Mouse (Mus musculus) urinary bladder, postnatal 4 days (tissue): ENCODE measurements around the gene 4931409K22Rik.
A peak's percentile ranks its signal among the peaks of the same experiment; 100 is the strongest.
"Not testable (repeated sequence)": the region's sequence is repeated elsewhere in the genome, so short reads cannot be mapped to it uniquely, and the experiment has no call there.

ENCODE experiments used
- DNase-seq, 2 experiments: peaks; one replicate each; pipeline ENCODE4 v3.0.0; 2021 to 2022; ENCODE audit warnings: low spot score in 2 of 2

The 4931409K22Rik gene

DNA sequence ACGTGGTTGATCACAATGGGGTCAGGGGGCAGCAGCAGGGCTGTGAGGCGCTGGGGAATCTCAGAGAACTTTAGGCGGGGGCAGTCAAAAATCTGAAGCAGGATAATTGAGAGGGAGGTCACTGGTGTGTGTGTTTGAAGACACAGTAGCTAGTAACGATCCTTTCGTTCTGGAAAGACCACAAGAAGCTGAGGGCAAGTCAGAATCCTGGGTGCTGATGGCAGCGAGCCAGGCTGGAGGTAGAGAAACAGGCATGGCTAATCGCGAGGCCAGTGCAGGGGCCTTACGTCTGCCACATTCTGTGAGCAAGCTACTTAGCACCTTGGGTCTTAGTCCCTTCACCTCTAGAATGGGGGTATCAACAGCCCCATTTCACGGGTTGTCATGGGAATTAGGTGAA lies 37.3 kb upstream of the 4931409K22Rik start:
- DNase-seq, result no peak

DNA sequence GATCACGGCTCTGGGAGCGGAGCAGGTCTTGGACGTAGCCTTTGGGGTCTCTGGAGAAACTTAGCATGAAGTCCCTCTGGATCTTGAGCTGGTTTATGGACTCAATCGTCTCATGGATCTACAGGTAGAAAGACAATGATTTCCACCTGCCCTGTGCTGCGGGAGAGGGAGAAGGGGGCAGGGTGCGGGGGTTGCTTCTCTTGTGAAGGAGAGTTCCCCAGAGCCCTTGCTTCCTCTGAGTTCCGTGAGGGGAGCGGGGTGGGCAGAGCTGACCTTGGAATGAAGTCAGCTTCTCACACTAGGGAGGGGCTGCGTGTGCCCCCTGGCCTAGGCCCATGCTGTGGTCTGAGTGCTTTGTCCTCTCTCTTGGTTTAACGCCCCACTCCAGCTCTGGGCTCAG lies 36.6 kb upstream of the 4931409K22Rik start:
- DNase-seq, result no peak

DNA sequence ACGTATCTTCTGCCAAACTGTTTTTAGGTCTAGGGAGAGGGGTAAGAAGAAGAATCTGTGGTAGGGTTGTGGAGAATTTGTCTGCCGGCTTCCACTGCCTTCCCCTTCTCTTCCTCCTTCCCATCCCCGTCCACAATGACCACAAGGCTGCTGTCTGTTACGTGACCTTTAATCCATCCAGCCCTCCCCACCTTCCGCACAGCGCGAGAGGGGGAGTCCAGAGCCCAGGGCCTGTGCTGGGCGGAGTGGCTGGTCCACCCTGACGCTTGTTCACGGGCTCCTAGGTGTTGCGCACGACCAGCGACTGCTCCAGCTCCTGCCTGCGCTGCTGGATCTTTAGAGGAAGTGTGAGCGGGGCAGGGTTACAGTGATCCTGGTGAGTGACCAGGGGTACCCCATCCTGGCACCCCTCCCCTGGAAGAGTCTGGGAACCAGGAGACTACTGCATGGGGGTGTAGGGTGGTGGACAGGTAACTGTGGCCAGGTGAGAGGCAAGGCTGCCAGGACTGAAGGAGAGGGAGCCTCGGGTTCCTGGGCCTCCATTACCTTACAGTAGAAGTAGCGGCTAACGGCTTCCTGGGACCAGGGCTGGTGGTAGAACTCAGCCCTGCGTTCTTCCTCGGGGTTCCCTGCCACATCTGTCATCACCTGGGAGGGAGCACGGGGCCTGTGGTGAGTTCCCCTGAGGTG lies 36.0 kb upstream of the 4931409K22Rik start:
- no peak for DNase-seq

DNA sequence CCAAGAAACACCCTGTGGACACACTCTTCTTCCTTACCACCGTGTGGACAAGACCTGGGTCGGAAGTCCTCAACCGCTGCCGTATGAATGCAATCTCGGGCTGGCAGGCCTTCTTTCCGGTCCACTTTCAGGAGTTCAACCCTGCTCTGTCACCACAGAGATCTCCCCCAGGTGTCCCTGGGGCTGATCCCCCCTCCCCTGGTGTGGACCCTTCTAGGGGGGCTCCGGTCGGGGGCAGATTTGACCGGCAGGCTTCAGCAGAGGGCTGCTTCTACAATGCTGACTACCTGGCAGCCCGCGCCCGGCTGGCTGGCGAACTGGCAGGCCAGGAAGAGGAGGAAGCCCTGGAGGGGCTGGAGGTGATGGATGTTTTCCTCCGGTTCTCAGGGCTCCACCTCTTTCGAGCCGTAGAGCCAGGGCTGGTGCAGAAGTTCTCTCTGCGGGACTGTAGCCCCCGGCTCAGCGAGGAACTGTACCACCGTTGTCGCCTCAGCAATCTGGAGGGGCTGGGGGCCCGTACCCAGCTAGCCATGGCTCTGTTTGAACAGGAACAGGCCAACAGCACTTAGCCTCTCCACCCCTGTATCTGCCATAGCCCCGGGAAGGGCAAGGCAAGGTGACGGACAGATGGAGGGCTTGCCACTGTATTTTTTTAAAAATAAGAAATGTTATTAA lies 35.3 kb upstream of the 4931409K22Rik start:
- DNase-seq, result no peak

DNA sequence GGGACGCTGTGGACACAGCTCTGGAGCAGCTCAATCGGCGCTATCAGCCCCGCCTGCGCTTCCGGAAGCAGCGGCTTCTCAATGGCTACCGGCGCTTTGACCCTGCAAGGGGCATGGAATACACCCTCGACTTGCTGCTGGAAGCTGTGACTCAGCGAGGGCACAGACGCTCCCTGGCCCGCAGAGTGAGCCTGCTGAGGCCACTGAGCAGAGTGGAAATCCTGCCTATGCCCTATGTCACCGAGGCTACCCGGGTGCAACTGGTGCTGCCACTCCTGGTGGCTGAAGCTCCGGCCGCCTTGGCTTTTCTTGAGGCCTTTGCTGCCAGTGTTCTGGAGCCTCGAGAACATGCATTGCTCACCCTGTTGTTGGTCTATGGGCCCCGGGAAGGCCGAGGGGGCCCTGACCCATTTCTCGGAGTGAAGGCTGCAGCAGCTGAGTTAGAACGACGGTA lies 34.7 kb upstream of the 4931409K22Rik start:
- DNase-seq, result no peak

DNA sequence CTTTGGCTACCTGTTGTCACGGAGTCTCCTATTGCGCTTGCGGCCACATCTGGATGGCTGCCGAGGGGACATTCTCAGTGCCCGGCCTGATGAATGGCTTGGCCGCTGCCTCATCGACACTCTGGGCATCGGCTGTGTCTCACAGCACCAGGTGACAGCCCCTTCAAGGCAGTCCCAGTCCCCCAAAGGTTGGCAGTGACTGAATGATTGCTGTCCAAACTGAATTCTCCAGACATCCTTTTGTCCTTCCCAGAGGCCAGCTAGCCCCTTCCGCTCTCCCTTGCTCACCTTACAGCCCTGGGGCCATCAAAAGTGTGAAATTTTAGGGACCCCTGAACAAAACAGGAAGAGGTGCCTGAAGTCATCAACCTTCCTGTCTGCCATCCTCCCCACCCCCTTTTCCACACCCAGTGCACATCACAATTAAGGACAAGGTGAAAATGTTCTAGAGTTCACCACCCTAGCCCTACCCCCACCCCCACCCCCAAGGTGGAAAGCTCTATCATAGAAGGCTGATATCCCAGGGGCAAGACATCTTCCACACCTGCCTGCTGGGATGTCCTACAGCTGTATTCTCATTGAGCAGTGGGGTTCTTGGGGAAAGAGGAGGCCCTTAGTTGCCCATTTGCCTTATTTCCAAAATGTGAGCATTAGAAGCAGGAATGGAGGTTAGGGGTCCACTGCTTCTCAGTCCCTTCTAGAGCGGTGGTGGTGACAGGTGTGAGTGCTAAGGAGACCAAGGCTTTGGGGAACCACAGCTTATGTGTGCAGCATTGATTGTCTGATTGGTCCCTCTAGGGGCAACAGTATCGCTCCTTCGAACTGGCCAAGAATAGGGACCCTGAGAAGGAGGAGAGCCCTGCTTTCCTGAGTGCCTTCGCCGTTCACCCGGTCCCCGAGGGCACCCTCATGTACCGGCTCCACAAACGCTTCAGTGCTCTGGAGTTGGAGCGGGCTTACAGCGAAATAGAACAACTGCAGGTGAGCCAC lies 33.2 kb upstream of the 4931409K22Rik start:
- DNase-seq, result no peak

DNA sequence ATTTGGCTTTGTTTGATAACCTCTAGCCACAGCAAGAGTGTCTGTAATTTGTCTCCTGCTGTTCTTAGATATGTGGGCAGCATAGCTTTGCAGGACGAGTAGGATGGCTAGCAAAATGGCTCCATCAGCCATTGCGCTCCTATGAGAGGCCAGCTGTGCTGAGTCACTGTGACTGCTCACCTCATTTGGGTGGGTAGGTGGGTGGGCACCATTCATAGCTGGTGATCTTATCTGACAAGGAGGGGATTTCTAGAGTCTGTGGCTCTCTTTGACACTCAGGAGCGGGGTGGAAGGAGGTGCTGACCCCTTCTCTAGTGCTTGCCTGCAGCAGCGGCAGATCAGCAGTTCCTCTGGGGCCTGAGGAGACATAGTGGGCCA lies 30.6 kb upstream of the 4931409K22Rik start:
- DNase-seq, result no peak

DNA sequence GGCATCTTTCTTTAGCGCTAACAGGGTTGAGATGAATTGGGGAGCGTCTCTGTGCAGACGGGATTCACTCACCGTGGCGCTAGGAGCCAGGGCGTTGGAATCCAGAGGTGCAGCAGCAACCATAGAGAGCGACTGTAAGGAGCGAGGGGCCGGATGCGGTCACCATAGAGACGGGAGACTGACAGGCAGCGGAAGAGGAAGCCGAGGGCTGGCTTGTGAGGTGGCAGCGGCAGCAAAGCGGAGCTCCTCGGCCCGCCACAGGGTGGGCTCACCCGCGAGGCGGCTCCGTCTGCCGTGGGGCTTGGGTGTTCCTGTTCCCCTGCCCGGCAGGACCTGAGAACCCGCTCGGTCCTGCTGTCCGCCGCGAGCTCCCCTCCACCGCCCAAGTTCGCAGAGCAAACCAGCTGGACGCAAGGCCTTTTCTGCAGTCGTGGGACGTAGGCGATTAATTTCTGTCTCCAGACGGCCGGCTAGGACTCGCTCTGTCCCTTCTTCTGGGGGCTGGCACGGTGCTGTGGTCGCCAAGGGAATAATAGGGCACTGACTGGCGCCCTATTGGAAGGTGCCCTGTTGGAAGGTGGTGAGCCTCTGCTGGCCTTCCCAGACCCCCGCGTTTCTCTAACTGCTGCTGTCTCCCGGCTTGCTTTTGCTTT lies 30.1 kb upstream of the 4931409K22Rik start, which contains the start of gene Chpf2:
TSS of gene Chpf2 (plus strand) at position 195 of the 653 bp plus-strand sequence.
- DNase-seq, result peak; percentile 72 to 76

DNA sequence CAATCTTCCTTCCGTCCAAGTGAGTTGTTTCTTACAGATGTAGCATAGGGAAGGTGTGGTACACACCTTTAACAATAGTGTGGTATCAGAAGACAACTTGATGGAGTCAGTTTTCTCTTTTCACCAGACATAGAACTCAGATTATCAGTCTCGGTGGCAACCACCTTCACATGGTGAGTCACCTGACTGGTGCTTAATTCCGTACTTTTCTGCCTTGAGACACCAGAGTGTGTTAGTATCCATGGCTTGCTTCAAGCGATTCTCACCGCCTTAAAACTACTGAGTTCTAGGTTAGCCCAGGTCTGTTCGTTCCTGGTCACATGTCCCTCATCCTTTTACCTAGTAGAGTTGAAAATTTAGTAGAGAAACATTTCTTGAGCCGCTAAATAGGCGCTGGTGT lies 29.5 kb upstream of the 4931409K22Rik start:
- DNase-seq, result no peak

DNA sequence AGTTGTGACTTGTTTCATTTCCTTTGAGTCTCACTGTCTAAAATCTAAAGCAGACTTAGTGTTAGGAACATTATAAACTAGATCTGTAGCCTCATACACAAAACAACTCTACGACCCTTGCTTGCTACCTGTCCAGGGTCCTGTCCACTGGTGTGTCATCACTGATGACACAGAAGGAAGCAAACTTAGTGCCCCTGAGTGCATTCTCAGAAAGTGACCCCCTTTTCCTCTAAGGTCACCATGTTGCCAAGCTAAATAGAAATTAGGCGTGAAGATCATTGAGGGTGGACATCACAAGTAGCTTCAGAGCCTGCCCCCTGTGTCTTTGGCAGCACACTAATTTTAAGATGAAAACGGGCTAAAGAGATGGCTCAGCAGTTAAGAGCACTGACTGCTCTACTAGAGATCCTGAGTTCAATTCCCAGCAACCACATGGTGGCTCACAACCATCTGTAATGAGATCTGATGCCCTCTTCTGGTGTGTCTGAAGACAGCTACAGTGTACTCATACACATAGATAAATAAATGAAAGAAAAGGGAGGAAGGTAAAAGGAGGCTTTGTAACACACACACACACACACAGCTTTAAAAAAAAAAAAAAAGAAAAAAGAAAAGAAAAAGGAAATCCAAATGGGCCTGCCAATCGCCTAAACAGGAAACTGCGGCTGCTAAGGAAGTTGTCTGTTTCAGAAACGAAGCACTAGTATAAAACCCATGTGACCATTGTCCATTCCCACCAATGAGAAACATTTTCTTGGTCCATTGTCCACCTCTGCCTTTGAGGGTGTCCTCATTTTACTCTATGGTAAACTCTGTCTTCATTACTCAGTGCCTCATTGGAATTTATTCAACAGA lies 21.7 kb upstream of the 4931409K22Rik start:
- DNase-seq, result no peak

DNA sequence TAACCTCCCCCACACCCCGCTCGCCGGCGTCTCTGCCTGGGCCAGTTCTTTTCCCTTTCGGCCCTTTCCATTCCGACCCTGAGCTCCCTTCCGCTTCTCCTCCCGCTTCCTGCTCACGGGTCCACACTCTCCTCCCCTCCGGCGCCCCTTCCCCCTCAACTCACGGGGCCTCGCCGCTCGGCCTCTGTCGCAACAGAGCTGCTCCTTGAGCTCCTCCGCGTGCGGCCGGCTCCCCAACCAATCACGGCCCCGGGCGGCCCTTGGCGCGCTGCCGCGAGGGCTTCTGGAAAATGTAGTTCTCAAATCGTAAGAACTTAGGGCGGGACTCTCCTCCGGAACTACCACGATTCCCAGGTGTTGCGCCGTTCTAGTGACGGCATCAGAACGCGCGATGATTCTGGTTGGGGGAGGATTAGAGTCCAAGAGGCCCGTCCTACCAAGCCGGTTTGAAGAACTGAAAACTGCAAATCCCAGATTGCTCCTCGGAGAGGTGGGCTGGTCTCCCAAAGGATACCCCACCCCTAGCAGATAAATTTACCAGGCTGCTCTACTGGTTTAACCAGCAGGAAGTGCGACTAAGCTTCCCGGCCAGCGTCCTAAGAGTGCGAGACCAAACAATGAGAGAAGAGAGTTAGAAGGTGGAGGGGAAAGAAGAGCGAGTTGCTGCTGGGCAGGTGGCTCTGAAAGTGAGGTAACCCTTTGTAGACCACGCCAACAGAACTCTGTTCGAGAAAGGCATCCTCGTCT lies 20.7 kb upstream of the 4931409K22Rik start, which contains the start of gene Abcf2:
TSS of gene Abcf2 (minus strand) at position 285 of the 747 bp plus-strand sequence.
- DNase-seq, result peak; percentile 99 to 100

DNA sequence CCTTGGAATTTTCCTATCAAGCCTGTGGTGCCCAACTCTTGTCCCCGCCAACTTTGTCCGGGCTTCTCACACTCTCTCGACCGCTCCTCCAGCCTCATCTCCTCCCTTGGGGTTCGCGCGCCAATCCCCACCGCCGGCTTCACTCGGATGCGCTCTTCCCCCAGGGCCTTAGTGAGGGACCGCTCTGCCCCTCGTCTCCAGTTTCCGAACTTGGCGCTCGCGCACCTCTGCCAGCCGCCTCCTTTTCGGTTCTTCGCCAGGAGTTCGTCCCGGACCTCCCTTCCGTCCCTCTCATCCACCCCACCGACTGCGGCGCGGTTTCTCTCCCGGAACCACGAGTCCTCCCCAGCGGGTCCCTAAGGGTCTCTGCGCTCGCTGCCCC lies 20.2 kb upstream of the 4931409K22Rik start:
- no peak for DNase-seq

DNA sequence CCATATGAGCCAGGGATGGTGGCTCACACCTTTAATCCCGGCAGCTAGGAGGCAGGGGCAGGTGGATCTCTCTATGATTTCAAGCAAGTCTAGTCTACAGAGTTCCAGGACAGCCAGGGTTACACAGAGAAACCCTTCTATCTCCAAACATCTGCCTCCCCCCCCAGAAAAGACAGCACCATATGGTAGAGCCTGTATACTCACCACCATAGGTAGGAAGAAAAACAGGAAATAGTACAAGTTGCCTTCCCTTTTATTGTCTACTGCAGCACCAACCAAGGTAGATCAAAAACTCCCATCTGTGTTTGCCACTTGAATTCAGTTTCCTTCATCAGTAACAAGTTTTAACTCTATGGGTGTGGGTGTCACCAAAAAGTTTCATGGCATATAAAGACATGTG lies 19.3 kb upstream of the 4931409K22Rik start:
- no peak for DNase-seq

DNA sequence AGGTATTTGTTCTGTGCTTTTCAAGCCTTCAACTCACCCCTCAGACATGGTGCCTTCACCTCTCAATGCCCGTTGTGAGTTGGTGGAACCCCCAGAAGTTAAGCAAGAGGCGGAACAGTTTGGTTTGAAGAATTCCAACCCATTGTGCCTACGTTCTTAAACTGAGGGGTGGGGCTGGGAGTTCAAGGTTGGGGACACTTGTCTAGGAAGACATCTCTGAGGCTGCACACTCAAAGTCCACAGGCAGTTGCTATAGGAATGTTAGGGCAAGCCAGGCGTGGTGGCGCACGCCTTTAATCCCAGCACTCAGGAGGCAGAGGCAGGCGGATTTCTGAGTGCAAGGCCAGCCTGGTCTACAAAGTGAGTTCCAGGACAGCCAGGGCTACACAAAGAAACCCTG lies 1.3 kb downstream of the 4931409K22Rik start:
- DNase-seq, result not testable (repeated sequence)

DNA sequence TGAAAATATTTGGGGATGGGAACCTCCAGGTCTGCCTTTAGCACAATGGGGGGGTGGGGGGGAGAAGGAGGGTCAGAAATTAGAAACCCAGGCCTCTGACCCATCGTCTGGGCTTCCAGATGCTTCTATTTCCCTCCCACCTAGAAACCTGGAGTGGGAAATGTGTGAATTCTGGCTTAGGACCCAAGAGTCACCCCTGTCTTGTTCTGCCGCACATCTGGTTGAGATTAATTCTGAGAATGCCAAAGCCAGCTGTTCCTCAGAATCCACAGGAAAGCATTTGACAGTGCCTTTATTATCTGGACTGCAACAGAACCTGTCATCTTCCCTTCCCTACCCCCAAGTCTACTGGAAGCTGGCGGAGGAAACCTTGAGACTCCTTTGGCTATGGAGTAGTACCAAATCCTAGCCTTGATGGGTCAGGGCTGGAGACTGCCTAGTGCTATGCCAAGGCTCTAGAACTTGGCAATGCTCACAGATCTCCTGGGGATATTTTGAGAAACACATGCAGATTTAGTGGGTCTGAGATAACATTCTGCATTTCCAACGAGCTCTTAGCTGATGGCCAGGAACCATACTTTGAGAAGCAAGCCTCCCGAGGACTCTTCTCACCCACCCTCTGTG lies 2.9 kb downstream of the 4931409K22Rik start:
- DNase-seq, result no peak

DNA sequence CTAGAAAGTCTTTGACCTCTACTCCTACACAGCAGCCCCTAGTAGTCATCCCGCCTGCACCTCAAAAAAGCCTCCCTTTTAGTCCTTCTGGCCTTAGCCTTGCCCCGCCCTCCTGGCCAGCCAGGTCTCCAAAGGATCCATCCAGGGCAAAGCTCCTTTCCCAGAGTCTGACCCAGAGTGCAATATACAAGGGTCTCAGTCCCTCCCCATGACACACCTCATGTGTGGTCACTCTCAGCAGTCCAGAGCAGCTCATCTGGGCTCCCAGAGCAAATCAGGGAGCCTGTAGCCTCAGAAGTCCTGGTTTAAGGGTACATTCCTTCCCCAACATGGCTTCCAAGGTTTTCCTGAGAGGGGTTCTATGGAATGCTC lies 5.3 kb downstream of the 4931409K22Rik start:
- no peak for DNase-seq

DNA sequence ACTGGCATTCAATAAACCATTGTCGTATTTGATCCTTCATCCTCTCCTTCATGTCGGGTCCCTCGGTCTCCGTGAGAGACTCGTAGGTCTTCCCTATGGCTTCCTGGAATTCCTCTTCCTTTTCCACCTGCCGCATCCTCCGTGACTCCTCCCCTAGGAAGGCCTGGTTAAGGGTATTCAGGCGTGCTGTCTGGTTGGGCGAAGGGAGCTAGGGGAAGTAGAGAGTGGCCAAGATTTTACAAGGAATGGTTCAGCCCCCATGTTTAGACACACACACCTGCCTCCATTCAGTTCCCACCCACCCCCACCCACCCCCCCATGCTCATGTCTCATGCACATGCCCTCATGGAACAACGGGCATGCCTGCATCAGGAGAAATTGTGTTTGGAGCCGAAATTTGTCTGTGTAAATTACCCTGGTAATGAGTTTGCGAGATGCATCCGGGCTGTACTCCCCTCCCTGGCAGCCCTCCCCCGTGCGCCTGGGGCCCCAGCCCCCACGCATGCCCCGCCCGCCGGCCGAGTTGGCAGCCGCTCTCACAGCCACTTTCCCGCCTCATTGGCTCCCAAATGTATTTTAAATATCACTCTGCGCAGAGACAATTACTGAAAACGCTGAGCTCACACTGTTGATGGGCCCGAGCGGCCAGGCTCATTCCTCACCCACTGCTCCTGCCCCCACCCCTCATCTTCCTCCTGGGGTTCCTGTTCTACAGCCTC lies 5.9 kb downstream of the 4931409K22Rik start:
- DNase-seq, result peak in 1 of 2 experiments; percentile 63

DNA sequence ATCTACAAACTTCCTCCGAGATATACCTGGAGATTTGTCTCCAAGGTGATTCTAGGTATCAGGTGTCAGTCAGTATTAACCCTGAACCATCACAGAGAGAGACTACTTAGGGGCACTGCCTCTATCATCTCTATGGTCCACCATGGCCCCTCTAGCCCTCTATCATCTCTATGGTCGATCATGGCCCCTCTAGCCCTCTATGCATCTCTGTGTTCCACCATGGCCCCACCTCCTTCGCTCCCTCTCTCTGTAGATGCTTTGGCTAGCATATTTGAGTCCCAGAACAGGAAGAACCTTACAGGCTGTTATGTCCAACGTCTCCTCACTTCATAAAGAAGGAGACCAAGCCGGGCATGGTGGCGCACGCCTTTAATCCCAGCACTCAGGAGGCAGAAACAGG lies 14.0 kb downstream of the 4931409K22Rik start:
- DNase-seq, result no peak

DNA sequence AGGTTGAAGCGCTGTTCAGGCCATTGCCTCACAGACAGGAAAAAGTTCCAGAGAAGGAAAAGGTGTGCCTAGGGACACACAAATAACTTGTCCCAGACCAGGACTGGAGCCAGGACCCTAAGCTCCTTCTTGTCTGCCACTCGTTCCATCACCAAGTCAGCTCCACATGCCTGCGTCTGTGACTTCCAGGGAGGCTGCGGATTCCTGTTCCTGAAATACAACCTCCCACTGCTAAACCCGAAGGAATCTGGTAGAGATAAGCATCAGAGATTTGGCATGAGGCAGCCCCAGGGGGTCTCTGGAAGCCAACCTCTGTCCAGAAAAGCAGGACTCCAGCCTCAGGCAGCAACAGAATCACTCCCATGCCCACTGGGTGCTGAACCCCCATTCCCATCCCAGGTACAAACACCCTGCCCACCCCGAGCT lies 15.5 kb downstream of the 4931409K22Rik start:
- no peak for DNase-seq
